Mouse (Mus musculus) bone marrow, adult 2 months (tissue): Measurements from ENCODE around the gene Smim9.

Source experiments
- CTCF ChIP-seq: fragments of 200-500 bp; IDR thresholded peaks from 2 replicates; pipeline ENCODE4 v1.5.1; 2011; ENCODE audit warnings: low read length, control low read depth; ENCODE audit not compliant: control insufficient read depth, insufficient read depth
- POLR2A ChIP-seq: fragments of 200-500 bp; IDR thresholded peaks from 2 replicates; pipeline ENCODE4 v1.6.1; 2011; ENCODE audit warnings: low read depth, mild to moderate bottlenecking, control low read depth, low read length, borderline replicate concordance; ENCODE audit not compliant: control insufficient read depth

DNA sequence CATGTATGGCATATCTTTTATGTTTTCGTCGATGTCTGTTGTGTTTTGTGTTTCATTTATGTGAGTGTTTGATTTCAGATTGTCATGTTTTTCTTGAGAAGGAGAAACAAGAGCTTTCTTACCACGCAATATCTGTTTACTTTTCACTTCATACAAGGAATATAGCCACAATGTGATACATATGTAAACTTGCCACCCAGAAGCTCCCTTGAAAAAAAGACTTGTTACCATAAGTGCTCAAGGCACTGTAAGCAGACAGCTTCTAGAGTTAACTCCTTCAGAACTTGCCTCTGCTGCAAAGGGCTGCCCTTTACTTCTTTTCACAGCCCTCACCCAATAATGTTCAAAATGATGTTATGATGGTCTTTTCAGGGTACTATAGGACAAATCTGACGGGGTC, 15.2 kb downstream of the Smim9 start:
- TF ChIP-seq CTCF (no peak), POLR2A (no peak)
